Mouse (Mus musculus) small intestine, adult 2 months (tissue): ENCODE measurements around the gene Pla2g6. TPM values are rescaled to one million over a fixed set of nuclear protein-coding genes. Genes with fewer than 3 reads are reported as not detected.

Source experiments
- H3K27ac ChIP-seq: fragments of 200-500 bp; 2 replicates; pipeline ENCODE4 v1.5.1; 2012; ENCODE audit warnings: low read depth, low read length, control low read depth, inconsistent platforms; ENCODE audit not compliant: insufficient read depth
- H3K27me3 ChIP-seq: fragments of 200-500 bp; 2 replicates; pipeline ENCODE4 v1.6.1; 2012; ENCODE audit warnings: mild to moderate bottlenecking, moderate library complexity, low read length, inconsistent platforms; ENCODE audit not compliant: control insufficient read depth, insufficient read depth
- H3K36me3 ChIP-seq: fragments of 200-500 bp; 2 replicates; pipeline ENCODE4 v1.6.1; 2012; ENCODE audit warnings: mild to moderate bottlenecking, low read length, control low read depth, inconsistent platforms; ENCODE audit not compliant: control insufficient read depth, insufficient read depth
- H3K4me1 ChIP-seq: fragments of 200-500 bp; 2 replicates; pipeline ENCODE4 v1.6.1; 2012; ENCODE audit warnings: low read length, inconsistent platforms, mixed read lengths; ENCODE audit not compliant: control insufficient read depth, insufficient read depth, insufficient read length
- H3K4me3 ChIP-seq: fragments of 200-500 bp; 2 replicates; pipeline ENCODE4 v1.5.1; 2012; ENCODE audit warnings: low read depth, mild to moderate bottlenecking, control low read depth, inconsistent platforms, low read length, moderate library complexity
- CTCF ChIP-seq: fragments of 200-500 bp; IDR thresholded peaks from 2 replicates; pipeline ENCODE4 v1.5.1; 2012; ENCODE audit warnings: low read depth, mild to moderate bottlenecking, control low read depth, inconsistent platforms, low read length, moderate library complexity, mixed read lengths; ENCODE audit not compliant: insufficient replicate concordance, insufficient read length; ENCODE audit errors: extremely low read depth
- POLR2A ChIP-seq: fragments of 200-500 bp; IDR thresholded peaks from 2 replicates; pipeline ENCODE4 v1.6.1; 2012; ENCODE audit warnings: low read depth, mild to moderate bottlenecking, control low read depth, inconsistent platforms, low read length, moderate library complexity
- WGBS: fragments of 180-500 bp; shearing (Covaris S2); methylation state at CpG from one replicate; pipeline ENCODE4 v1.1.7; 2018; 5-methylcytosine and 5-hydroxymethylcytosine counted together
- polyA plus RNA-seq: library from polyadenylated mRNA; depleted of rRNA; stranded (reverse); fragments of >200 nt; gene quantifications from 2 replicates; pipeline ENCODE4 v1.2.3, GENCODE M21; 2012

Pla2g6 gene
- polyA plus RNA-seq, 1 experiment, result 40.2 TPM

DNA sequence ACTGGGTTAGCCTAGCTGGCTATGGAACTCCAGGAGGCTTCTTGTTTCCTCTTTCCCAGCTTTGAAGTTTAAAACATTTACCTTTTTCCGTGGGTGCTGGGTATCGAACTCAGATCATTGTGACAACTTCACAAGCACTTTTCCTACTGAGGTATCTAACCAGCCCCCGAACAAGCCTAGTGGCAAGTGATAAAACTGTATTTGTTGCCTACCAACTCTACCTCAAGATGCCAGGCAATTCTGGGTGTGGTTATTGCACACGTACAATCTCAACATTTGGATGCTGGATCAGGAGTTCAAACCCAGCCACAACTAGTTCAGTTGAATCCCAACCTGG, 717 bp upstream of the Pla2g6 start:
- no peak for TF ChIP-seq CTCF
- no peak for TF ChIP-seq POLR2A
- Histone ChIP-seq H3K27ac (no peak overlapping the region), H3K4me1 (peaks cover 24% of the 10 kb centered on the region), H3K4me3 (no peak overlapping the region), H3K27me3 (no peaks in the 10 kb centered on the region), H3K36me3 (no peaks in the 10 kb centered on the region)
- 48% methylated on average over 4 of the region's 4 CpGs for WGBS

DNA sequence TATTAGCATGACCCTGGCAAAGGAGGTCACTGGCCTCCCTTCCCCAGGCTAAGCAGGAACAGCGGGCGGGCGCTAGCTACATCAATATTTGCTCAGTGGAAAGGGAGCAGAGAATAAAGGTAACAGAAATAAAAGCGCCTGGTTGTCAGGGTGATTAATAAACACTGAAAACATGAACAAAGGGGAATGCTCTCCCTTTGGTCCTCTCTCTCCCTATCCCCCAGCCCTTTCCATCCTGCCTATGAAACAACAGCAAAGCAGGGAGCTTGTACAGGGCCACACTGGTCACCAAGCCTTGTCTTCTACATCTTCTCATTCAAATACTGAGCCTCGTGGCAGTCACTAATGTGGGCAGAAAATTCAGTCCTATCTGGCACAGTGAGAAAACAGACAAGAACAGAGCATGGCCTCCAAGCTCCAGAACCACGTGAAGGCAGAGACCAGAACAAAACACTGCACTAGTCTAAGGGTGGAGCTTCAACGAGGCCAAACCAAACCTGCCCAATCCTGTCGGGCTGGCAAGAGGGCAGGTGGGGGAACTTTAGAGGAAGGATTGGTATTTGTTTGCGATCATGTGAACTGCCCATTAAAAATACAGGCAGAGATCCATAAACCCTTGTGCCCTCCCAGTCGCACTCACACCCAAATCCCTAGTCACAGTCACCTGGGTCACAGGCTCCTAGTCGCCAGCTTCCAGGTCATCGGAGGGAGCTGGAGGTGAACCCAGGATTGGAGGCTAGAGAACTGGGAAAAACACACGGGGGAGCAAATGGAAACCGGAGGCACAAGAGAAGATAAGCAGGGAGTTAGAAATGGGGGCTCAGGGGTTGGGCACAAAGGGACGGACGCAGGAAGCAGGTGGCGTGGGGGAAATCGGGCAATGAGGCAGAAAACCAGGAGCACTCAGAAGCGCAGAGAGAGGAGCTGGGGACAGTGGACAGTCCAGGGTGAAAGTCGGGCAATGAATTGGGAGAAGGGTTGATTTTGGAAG, 924 bp downstream of the Pla2g6 start:
- H3K27ac ChIP-seq, result peak overlapping the region; percentile 95
- 5% methylated on average over 20 of the region's 20 CpGs for WGBS

DNA sequence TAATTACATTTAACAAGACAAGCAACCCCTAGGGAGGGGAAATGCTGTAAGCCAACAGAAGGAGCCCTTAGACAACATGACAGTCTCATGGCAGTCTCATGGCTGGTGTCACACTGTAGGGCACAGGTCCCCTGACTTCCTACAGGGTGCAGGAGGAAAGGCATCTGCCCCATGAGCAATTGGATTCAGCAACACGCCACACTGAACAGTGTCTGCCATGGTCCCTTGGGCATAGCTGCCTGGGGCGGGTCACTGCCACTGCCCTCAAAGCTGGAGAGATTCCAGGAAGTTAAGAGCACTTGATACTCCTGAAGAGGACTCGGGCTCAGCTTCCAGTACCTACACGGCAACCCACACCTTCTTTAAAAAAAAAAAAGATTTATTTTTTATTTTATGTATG, 1.9 kb downstream of the Pla2g6 start:
- TF ChIP-seq CTCF, result no peak
- TF ChIP-seq POLR2A, result no peak
- 18% methylated on average over 4 of the region's 4 CpGs for WGBS
- Histone ChIP-seq H3K36me3 (no peaks in the 10 kb centered on the region), H3K4me3 (no peak overlapping the region), H3K4me1 (peaks cover 36% of the 10 kb centered on the region), H3K27ac (no peak overlapping the region), H3K27me3 (no peaks in the 10 kb centered on the region)

More for the DNA sequence above, 924 bp downstream of the Pla2g6 start:
- peak; percentile 17; the same call in 1 of the 2 replicates for TF ChIP-seq CTCF
- TF ChIP-seq POLR2A, result peak; percentile 26; the same call in 1 of the 2 replicates
- H3K4me1 ChIP-seq, result peaks cover 33% of the 10 kb centered on the region
- peak overlapping the region; percentile 75 for H3K4me3 ChIP-seq
- no peaks in the 10 kb centered on the region for H3K36me3 ChIP-seq
- no peaks in the 10 kb centered on the region for H3K27me3 ChIP-seq

DNA sequence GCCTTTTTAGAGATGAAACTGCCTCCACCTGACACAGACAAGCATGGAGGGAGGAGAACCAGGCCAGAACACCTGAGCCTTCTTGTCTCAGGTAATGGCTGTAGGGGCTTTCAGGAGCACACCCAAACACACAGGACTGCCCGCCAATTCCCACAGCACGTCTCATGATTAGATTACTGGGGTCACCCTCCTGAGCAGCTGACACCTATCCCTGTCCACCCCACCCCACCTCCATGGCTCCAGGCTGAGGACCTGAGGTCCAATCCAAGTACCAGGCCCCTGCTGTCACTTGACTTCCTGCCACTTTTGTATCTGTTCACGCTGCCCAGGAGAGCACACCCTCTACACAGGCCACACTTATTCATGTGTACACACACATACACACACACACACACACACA, 2.4 kb downstream of the Pla2g6 start:
- Histone ChIP-seq H3K4me1 (peaks cover 36% of the 10 kb centered on the region), H3K27ac (no peak overlapping the region), H3K36me3 (no peaks in the 10 kb centered on the region), H3K4me3 (no peak overlapping the region), H3K27me3 (no peaks in the 10 kb centered on the region)
- 47% methylated on average over 3 of the region's 3 CpGs for WGBS
- TF ChIP-seq CTCF, result no peak
- TF ChIP-seq POLR2A, result no peak

DNA sequence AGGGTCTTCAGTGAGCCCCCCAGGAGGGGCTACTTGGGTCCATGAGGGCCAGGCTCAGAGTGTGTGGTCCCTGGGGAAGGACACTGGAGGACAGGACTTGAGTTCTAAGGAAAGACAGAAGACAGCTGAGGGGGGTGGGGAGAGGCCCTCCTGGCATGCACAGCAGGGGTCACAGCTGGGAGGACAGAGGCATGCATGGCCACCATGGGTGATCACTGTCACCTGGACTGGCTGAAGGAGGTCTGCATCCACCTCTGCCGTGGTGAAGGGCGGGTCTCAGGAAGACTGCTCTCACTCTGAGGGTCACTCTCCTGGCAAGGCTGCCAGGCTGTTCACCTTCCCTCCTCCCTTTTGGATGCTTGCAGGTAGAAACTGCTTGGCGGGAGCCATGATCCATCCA, 3.8 kb downstream of the Pla2g6 start:
- Histone ChIP-seq H3K4me3 (no peak overlapping the region), H3K36me3 (no peaks in the 10 kb centered on the region), H3K27me3 (no peaks in the 10 kb centered on the region), H3K4me1 (peaks cover 36% of the 10 kb centered on the region), H3K27ac (no peak overlapping the region)
- TF ChIP-seq POLR2A (no peak), CTCF (no peak)
- 82% methylated on average over 3 of the region's 3 CpGs for WGBS

DNA sequence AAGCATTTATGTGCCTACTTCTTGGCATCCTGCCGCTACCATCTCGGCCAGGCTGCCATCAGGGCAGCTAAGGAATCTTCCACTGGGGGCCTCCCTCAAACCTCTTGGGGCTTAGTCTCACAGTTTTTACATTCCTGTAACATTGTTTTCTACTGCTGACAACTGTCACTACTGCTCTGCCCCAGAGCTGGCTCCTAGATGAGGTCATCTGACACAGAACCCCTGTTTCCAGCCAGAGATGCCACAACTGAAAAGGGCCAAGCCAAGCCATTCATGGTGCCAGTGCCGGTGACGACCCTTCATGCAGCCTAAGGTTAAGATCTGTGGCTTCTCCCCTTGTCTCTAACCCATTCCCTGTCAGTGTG, 4.4 kb downstream of the Pla2g6 start:
- no peak for TF ChIP-seq POLR2A
- TF ChIP-seq CTCF, result no peak
- H3K4me1 ChIP-seq, result peaks cover 36% of the 10 kb centered on the region
- no peak overlapping the region for H3K4me3 ChIP-seq
- WGBS, result 48% methylated on average over 4 of the region's 4 CpGs
- H3K27me3 ChIP-seq, result no peaks in the 10 kb centered on the region
- no peaks in the 10 kb centered on the region for H3K36me3 ChIP-seq
- H3K27ac ChIP-seq, result peak overlapping the region; percentile 44

DNA sequence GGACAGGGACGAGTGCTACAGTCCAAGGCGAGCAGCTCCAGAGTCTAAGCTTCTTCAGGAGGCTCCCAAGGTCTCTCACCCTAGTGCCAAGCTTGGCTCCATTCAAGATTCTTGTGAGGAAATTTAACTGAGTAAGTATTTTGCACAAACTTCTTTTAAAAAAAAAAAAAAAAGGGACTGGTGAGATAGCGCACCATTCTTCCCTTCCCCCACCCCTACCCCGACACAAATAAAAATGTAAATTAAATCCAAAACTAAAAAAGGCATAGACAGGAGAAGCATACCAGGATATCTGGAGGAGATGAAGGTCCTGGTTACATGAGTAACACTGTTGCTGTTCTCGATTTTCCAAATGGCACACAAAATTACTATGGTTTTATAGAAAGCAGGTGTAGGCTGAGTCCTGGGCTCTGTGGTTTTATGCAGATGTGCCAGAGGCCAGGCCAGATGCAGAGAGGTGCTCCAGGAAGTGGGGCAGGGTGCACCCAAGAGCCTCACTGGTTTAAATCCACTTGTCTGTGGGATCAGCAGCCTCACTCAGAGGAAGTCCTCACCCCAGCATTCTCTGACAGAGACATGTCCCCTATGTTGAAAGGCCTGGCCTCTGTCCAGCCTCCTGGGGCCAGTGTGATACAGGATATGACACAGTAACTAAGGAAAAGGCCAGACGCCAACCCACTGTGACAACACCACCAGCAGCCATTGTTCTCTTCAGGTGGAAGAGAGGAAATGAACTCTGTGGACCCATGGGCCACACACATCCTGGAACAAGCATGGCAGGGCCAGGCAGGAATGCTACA, 5.0 kb downstream of the Pla2g6 start:
- peaks cover 36% of the 10 kb centered on the region for H3K4me1 ChIP-seq
- 39% methylated on average over 6 of the region's 6 CpGs for WGBS

More for the DNA sequence above, 5.0 kb downstream of the Pla2g6 start:
- TF ChIP-seq CTCF (no peak), POLR2A (no peak)
- Histone ChIP-seq H3K27me3 (no peaks in the 10 kb centered on the region), H3K4me3 (no peak overlapping the region), H3K36me3 (no peaks in the 10 kb centered on the region), H3K27ac (peak overlapping the region; percentile 87)
